Mouse (Mus musculus) right cerebral cortex, postnatal 14 days (tissue): ENCODE measurements around the gene Prkrip1.
"Not testable (repeated sequence)": the region's sequence is repeated elsewhere in the genome, so short reads cannot be mapped to it uniquely, and the experiment has no call there.

Source experiments
- DNase-seq: peaks from one replicate; pipeline ENCODE4 v3.0.0; 2022

Gene Prkrip1

DNA sequence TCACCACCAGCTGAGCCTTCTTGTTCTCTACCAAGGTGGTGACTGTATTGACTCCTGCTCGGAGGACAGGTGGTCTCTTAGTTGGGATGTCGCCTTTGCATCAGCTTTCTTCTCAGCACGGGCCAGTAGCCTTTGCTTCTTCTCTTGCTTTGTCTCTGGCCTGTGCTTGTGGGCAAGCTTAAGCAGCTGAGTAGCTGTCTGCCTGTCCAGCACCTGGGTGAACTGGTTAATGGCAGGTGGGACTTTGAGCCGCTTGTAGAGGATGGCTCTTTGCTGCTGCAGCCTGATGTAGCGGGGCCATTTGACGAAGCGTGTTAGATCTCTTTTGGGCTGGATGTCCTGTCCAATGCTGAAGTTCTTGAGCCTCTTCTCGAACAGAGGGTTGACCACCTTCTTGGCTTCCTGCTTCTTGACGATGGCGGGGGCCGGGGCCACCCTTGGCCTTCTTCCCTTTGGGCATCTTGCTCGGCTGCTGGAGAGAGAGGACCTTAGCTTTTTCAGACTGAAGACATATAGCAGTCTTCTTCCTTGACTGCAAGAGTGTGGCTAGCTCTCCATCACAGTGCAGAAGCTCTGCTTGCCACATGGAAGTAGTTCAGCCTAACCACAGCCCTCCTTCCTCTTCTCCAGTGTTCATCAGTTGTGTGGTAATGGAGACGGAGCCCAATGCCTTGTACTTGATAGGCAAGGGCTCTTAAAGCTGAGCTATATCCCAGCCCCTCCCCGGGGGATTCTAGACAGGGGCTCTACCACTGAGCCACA, 12.8 kb upstream of the Prkrip1 start:
- DNase-seq: not testable (repeated sequence)

- DNase-seq: no peak
Observed at GRCm38 (mm10) chr5:136210549-136210948, 11.8 kb upstream of the Prkrip1 start.

GRCm38 (mm10) chr5:136201832-136202231, 3.1 kb upstream of the Prkrip1 start:
- peak; percentile 60 for DNase-seq

- no peak for DNase-seq
Observed at GRCm38 (mm10) chr5:136199526-136199925, 763 bp upstream of the Prkrip1 start.

DNA sequence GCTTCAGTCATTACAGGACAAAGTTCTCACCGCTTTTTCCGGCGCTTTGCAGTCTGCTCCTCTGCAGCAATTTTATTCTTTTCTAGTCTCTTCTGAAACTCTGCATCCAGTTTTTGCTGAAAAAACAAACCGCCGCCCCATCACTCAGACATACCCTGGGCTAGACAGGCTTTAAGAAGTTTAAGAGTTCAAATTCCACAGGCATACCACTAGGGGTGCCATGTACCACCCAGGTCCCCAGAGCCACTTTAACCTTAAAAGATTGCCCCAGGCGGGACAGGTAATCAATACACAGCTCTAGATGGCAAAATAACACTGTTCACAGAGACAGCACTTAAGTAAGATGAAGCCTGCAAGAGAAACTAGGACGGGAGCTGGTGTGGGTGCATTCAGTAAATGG, 6.9 kb downstream of the Prkrip1 start:
- no peak for DNase-seq

- peak; percentile 50 for DNase-seq
Observed at GRCm38 (mm10) chr5:136186723-136187122, 12.0 kb downstream of the Prkrip1 start.

- no peak for DNase-seq
Observed at GRCm38 (mm10) chr5:136183766-136184165, 15.0 kb downstream of the Prkrip1 start.

GRCm38 (mm10) chr5:136182830-136183229, 15.9 kb downstream of the Prkrip1 start:
- DNase-seq: no peak

- no peak for DNase-seq
Observed at GRCm38 (mm10) chr5:136182049-136182448, 16.7 kb downstream of the Prkrip1 start.

GRCm38 (mm10) chr5:136181197-136181596, 17.6 kb downstream of the Prkrip1 start:
- no peak for DNase-seq

- no peak for DNase-seq
Observed at GRCm38 (mm10) chr5:136179594-136179993, 19.2 kb downstream of the Prkrip1 start.

GRCm38 (mm10) chr5:136173606-136174463, 24.9 kb downstream of the Prkrip1 start:
- DNase-seq: peak; percentile 74

- DNase-seq: no peak
Observed at GRCm38 (mm10) chr5:136172939-136173338, 25.8 kb downstream of the Prkrip1 start.

GRCm38 (mm10) chr5:136171363-136172341, 27.1 kb downstream of the Prkrip1 start:
- no peak for DNase-seq

DNA sequence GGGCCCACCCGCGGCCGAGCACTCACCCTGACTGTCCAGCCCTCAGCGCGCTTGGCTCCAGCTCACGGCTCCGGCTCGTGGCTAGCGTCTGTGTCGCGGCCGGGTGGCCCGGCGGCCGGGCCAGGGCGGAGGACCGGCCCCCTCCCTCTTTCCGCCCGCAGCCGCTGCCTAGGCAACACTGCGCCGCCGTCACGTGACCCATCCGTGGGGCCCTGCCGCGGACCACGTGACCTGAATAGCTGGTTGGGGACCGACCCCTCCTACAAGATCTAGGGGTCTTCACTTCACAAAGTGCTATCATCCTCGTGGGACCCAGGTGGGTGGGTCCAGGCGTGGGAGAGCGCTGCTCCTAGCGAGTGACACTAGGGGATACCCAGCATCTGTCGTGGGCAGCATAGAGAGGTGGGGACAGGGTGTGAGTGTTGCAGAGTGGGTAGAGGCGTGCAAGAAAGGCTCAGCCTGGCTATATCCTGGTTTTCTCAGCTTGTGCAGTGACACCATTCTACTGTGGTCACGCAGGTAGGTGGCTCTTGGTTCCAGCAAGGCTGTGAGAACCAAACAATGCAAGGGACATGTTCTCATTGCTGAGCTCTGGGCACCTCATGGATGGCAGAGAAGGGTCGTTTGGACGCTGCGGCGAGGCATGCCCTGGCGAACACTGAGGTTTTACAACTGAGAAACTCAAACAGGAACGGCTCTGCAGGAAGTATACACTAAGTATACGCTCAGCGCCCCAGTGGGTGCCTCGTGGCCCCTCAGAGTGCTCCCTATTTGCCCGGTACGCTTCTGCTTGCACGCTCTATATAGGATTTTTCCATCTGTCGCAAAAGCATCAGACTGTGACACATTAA, 28.0 kb downstream of the Prkrip1 start, which contains the start of gene Orai2:
Orai2 (minus strand) TSS at position 202 of the 851 bp plus-strand sequence.
- peak; percentile 87 for DNase-seq

DNA sequence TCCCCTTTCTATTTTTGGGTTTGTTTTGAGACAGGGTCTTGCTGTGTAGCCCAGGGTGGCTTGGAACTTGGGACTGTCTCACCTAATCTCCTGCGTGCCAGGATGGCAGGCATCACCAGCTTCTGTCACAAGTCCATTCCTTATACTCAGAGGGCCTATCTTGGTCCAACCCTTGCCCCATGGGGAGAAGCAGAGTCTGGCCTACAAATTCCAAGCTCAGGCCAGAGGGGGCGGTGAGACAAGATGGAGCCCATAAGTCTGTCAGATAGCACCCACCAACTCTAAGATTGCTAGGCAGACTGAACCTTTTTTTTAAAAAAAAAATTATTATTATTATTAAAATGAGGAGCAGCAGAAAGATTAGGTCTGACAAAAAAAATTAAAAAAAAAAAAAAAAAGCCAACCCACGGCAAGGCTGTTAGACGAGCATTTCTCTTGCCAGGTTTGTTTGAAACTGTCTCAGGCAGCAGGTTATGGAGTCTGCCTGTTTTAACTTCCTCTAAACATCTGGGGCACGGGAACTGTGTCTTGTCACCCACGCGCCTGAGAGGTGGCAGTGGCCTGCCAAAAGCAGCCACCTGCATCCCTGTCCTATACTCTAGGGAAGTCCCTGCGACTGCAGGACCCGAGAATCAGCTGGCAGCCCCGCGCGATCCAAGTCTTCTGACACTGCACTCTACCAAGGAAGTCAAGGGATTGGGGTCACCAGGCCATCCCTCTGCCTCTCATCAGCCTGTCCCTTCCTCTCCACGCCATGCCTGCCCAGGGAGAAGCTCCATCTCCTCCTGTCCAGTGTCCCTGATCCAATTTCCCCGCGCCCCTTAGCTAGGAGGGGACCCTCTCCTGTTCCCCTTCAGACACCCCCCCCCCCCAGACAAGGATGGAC, 28.9 kb downstream of the Prkrip1 start:
- DNase-seq: peak; percentile 40

DNA sequence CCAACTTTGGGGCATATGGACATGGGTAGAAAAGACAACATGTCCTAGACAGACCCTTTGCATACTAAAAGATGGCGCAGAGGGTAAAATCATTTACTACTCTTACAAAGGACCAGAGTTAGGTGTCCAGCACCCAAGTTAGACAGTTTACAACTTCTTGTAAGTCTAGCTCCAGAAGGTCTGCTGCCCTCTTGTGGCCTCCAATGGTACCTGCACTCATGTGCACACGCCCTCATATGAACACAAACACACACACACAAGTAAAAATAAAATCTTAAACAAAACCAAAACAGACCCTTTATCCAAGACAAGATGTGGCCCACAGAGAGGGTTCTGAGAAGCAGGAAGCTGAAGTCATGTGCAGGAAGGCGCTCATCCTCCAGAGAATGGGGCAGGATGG, 30.7 kb downstream of the Prkrip1 start:
- DNase-seq: no peak

DNA sequence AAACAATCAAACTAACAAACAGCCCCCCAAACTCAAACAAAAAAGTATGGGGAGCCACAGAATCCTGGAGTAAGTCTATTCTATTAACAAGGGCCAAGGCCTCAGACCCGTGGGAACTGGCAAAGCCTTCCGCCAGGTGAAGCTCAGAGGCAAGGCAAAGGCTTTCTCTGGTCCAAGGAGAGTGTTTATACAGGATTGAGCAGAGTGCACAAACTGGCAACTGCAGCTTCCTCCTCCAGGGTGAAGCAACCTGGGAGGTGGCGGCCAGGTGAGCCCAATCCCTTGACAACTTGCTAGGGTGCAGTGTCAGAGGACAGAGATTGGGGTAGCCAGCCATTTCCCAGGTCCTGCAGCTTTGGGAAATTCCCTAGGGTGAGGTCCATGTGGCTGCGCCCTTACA, 31.5 kb downstream of the Prkrip1 start:
- DNase-seq: no peak

GRCm38 (mm10) chr5:136165246-136165645, 33.5 kb downstream of the Prkrip1 start:
- DNase-seq: no peak

GRCm38 (mm10) chr5:136163807-136164474, 34.8 kb downstream of the Prkrip1 start:
- no peak for DNase-seq
